Mouse (Mus musculus) frontal cortex, adult 2 months (tissue): ENCODE data around the gene Vmn1r177. TPM values are rescaled to one million over a fixed set of nuclear protein-coding genes. Genes with fewer than 3 reads are reported as not detected.
"Not testable (repeated sequence)": the region's sequence is repeated elsewhere in the genome, so short reads cannot be mapped to it uniquely, and the experiment has no call there.

Experiments
- DNase-seq, 2 experiments: peaks; one replicate each; pipeline ENCODE4 v3.0.0; 2022; ENCODE audit warnings: low spot score in 1 of 2; ENCODE audit errors: extremely low spot score in 1 of 2
- polyA plus RNA-seq: library from polyadenylated mRNA; depleted of rRNA; stranded (reverse); fragments of >200 nt; gene quantifications from 2 replicates; pipeline ENCODE4 v1.2.3, GENCODE M21; 2012; rRNA removed

Gene Vmn1r177
- polyA plus RNA-seq = not detected in 2 replicates

- DNase-seq = not testable (repeated sequence)
These were observed at the start of gene Vmn1r177 for GRCm38 (mm10) chr7:23866349-23866748. TSS of gene Vmn1r177 (minus strand) at chr7:23866449.

GRCm38 (mm10) chr7:23891709-23892108 is 25.5 kb upstream of the Vmn1r177 start, which contains the start of gene Vmn1r178:
TSS of gene Vmn1r178 (plus strand) at chr7:23892009.
- no peak for DNase-seq

- not testable (repeated sequence) for DNase-seq
These were observed 10.7 kb upstream of the Vmn1r177 start for GRCm38 (mm10) chr7:23876918-23877317.

GRCm38 (mm10) chr7:23837272-23837671 is 29.0 kb downstream of the Vmn1r177 start, which contains the start of gene Vmn1r176:
TSS of gene Vmn1r176 (minus strand) at chr7:23837372.
- not testable (repeated sequence) for DNase-seq

Other genes with a start within 250 kb of the Vmn1r177 start
- not detected in 2 replicates for gene Vmn1r171, start 235.7 kb downstream of the Vmn1r177 start, polyA plus RNA-seq
- not detected in 2 replicates for gene Vmn1r172, start 208.1 kb downstream of the Vmn1r177 start, polyA plus RNA-seq
- not detected in 2 replicates for gene Vmn1r173, start 165.7 kb downstream of the Vmn1r177 start, polyA plus RNA-seq
- not detected in 2 replicates for gene Vmn1r174, start 114.2 kb downstream of the Vmn1r177 start, polyA plus RNA-seq
- gene Vmn1r175, start 55.8 kb downstream of the Vmn1r177 start, polyA plus RNA-seq = not detected in 2 replicates
- not detected in 2 replicates for gene Vmn1r176, start 29.1 kb downstream of the Vmn1r177 start, polyA plus RNA-seq
- not detected in 2 replicates for gene Vmn1r178, start 25.6 kb upstream of the Vmn1r177 start, polyA plus RNA-seq
- gene Vmn1r179, start 60.5 kb upstream of the Vmn1r177 start, polyA plus RNA-seq = not detected in 2 replicates
- gene Vmn1r180, start 84.2 kb upstream of the Vmn1r177 start, polyA plus RNA-seq = not detected in 2 replicates
- gene Vmn1r181, start 108.2 kb upstream of the Vmn1r177 start, polyA plus RNA-seq = not detected in 2 replicates
- gene V1rd19, start 135.2 kb upstream of the Vmn1r177 start, polyA plus RNA-seq = not detected in 2 replicates
- gene Vmn1r183, start 186.8 kb upstream of the Vmn1r177 start, polyA plus RNA-seq = not detected in 2 replicates
- 33.3 and 35.1 TPM in 2 replicates for gene Zfp180, start 215.5 kb upstream of the Vmn1r177 start, polyA plus RNA-seq
- gene Zfp112, start 245.9 kb upstream of the Vmn1r177 start, polyA plus RNA-seq = 8.2 and 9.4 TPM in 2 replicates